Mouse (Mus musculus) mouse trophoblast stem cell (cell line): ENCODE measurements around the gene Wbp4.

Source experiments
- in situ Hi-C, 2 experiments: fragments of 300-500 bp; cut with MseI, MboI; formaldehyde crosslinking; loops; 2 replicates in 1 of 2; 3 replicates in 1 of 2; pipeline ENCODE4 v1.15.1; 2025

Gene Wbp4

DNA sequence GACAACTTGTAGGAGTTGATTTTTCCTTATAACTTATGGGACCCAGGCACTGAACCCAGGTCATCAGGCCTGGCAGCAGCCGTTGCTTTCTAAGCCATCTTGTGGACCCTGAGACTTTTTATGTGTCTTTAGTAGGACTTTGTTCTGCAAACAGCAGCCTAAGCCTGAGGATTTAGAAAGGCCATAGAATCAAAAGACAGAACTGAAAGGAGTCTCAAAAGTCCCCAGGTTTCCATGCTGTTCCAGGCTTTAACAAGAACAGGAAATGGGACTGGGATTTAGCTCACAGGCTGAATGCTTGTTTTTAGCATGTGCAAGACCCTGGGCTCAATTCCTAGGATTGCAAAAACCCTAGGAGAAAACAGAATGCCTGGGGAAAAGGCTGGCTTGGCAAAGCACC lies 26.5 kb upstream of the Wbp4 start:
- in situ Hi-C loops, result no loop called here

DNA sequence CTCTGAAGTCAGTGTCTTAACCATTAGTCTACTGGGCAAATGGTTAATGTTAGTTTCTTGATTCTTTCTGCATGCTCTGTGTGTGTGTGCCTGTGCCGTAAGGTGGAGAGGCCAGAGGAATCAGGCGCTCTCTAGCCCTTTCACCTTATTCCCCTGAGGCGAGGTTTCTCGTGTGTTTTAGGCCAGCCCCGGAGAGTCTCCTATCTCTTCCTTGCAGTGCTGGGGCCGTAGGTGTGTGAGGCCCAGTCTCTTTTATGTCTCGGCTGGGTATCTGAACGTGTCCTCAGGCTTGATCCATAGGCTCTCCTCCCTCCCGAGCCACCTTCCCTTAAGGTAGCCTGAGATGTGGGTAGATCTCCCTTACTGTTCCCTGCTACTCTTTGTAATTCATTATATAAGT lies 24.9 kb upstream of the Wbp4 start:
- in situ Hi-C loops, result no loop called here

DNA sequence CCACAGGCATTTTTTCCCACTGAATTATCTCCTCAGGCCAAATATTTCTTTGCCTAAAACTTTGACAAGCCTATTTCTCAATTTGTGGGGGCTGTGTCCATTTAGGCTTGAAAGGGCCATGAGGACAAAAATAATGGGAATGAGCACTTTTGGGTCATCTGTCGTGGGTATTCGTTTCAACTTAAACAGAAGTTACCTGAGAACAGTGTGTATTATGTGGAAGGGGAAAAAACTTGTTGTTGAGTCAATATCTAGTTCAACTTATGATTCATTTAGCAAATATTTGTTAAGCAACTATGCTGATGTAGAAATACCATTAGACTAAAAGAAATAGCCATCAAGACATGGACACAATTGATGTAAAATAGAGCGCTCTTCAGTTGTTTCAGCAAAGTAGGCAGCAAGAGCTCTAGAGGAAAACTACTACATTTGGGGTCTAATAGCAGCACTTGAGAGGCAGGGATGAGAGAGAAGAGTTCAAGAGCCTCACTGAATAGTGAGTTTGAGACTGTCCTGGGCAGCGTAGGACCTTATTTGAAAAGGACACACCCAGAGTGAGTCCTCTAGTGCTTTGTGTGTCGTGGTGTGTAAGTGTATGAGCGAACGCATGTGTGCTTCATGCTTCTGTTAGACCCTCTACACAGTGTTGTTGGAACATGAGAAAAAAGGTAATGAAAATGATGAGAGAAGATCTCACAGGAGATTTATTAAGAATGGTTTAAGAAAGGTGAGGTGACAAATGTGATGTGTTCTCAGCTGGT lies 23.1 kb upstream of the Wbp4 start:
- in situ Hi-C loops, result no loop called here

DNA sequence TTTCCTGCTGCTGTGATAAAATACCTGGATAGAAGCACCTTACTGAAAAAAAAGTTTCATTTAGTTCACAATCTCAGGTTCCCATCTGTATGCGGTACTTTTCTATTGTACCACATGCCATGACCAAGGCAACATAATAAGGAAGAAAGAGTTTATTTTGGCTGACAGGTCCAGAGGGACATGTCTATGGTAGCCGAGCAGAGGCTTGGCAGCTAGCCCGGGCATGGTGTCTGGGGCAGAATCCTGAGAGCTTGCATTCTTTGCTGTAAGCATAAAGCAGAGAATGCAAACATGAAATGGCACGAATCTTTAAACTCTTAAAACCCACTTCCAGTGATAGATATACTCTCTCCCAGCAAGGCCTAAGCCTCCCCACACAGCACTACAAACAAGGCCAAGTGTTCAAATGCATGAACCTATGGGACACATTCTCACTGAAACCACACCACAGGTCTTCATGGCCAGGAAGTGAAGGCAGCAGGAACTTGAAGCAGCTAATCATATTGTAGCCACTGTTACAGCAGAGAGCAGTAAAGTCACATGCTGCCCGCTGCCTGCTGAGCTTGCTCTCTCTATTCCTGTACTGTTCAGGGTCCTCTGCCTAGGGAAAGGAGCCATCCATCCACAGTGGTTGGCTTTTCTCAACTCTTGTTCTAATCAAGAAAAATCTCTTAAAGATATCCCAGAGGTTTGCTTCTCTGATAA lies 22.2 kb upstream of the Wbp4 start:
- in situ Hi-C loops, result no loop called here

DNA sequence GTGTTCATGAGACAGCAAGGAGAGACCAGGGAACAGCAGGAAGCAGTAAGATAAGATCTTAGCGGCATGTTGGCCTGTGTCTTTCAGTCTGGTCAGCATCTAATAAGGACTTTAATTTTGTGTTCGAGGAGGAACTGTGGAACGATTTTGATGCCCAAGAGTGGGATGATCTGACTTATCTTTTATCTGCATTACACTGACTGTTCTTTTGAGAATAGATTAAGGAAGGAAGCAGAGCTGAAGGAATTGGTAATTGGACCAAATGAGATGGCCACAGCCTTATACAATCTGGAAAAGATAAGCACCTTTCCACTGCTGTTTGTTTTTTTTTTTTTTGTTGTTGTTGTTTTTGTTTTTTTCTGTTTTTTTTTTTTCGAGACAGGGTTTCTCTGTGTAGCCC lies 19.4 kb upstream of the Wbp4 start:
- in situ Hi-C loops, result no loop called here

DNA sequence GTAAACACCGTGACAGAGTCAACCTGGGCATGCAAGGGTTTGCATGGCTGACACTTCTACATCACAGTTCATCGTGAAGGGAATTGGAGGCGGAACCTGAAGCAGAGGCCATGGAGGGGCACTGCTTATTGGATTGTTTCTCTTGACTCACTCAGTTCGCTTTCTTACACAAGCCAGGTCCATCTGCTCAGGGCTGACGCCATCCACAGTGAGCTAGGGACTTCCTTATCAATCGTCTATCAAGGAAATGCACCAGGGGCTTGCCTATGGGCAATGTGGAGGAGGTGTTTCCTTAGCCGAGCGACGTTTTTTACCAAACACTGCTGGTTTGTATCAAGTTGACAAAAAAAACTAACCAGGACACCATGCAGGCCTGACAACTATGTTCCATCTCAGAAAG lies 18.0 kb upstream of the Wbp4 start:
- in situ Hi-C loops, result no loop called here

DNA sequence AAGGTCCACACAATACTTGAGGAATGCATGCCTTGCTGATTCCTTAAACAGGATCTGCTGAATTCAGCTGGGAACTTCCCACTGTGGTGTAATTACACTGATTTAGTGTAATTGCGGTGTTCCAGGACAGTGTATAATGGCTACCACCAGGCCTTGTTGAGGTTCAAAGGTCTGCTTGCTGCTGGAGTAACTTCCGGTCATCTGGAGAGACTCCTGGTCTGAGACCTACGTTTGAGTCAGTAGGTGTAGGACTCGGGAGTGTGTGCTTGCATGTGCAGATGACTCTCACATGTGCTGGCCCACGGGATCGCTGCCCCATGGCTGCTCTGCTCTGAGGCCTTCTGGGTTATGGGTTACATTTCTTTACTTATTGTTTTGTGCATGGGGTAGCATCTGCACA lies 13.0 kb upstream of the Wbp4 start:
- in situ Hi-C loops, result no loop called here

DNA sequence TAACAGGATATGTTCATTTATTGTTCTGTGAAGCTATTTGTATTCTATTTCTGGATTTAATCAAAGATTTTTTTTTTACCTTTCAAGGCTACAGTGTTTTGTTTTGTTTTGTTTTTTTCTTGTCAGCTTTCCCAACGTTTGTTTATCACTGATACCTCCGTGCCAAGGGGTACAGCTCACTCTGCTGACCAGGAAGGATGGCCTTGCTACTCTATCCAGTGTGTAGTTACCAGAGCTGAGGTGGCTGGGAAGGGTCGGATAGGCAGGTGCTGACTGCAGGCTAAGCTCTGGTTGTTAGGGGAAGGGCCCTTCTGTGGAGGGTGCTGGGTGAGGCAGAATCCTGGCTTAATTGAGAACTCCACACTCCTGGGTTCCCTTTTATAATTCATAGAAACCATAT lies 8.9 kb upstream of the Wbp4 start:
- in situ Hi-C loops, result no loop called here

DNA sequence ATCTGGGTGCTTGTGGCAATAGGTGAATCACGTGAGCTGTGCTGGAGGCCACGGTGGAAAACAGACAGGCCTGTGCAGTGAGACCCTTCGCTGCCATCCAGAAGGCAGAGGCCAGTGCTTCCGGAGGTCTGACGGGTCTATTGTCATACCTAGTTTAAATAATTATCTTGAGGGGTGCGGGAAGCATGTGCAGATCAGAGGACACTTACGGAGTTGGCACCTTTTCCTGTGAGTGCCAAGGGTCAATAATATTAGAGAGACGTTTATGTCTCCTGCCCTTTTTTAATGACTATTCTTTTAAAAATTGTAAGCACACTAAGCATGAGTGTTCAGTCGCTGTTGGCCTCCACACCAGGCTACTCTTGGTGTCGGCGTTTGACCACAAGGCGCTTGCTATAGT lies 7.8 kb upstream of the Wbp4 start:
- in situ Hi-C loops, result no loop called here

DNA sequence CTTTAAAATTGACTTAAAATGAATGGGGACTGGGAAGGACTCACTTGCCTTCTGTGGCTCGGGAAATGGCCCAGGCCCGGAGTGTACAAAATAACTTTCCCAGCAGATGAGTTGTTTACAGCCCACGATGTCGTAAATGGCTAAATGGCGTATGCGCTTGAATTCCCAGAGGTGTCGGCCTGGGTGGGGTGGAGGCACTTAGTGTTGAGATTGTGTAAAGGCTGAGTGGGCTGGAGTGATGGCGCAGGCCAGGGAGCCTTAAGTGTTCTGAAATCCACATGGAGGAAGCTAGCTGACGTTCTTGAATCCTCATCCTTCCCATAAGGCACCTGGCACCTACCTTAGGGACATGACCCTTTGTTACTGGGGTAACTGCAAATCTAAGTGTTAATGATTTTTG lies 7.2 kb upstream of the Wbp4 start:
- in situ Hi-C loops, result no loop called here

DNA sequence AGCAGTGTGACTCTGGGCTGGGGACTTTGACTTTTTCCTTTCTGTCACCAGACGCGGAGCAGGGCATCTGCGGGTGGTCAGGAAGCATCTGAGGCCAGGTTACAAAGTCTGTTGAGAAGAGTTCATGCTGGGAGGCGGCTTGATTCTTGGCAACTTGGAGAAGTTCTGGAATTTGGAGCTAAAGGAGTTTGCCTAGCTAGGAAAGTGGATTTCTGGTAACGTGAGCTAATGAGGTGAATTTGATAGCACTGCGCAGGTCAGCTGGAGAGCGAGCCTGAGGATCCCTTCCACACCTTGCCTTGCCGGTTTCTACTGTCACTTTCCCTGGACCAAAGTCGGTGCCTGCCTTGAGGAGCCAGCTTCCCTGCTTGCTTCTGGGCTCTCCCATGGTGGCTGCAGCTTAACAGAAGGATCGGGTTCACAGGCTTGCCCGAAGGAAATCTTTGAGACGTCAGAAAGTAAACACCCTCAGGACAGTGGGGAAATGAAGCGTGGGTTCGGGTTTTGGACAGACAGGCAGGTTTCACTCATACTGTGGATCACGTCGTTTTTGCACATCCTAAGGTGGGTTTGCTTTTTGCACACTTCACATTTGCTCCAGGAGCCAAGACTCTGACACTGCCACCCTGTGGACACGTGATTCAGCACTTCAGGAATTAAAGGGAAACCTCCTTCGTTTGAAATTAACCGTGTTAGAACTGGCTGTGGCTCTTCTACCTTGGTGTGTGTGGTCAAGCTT lies 5.8 kb upstream of the Wbp4 start:
- in situ Hi-C loops, result no loop called here

DNA sequence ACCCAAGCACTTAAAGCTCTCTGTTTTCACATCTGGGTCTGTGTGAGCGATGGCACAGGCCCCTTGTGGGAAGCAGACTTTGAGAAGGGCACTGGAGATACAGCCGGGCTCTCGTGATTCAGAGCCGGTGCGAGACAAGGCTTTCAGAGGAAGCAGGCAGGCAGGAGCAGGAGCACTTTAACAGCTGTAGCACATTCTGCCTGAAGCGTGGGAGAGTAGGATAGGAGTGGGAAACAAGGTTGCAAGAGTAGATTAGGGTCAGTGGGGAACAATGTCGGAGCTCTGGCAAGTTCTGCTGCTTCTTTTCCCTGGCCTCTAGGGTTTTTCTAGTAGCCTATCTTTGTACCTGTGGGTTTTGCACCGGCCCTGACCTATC lies 5.3 kb upstream of the Wbp4 start:
- in situ Hi-C loops, result no loop called here

DNA sequence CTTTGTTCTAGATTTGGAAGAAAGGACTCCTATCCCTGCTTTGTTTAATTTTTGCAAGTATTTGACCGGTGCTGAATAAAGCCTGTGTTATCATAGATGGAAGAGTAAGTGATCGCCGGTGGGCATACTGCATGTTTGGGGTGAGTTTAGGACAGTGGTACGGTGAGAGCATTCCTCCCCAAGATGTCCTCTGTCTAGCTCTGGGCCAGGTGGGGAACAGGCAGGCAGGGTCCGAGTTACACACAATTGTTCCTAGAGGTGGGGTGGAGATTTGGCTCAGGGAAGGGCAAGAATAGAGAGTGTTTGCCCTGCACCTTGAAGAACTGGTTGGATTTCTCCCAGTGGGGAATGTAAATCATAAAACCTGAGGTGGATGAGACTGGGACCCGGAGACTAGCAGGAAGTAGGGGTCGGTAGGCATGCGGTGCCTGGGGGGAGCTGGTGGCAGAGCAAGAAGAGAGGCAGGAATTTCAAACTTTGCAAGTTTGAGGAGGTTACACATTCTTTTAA lies 2.3 kb upstream of the Wbp4 start:
- in situ Hi-C loops, result no loop called here

DNA sequence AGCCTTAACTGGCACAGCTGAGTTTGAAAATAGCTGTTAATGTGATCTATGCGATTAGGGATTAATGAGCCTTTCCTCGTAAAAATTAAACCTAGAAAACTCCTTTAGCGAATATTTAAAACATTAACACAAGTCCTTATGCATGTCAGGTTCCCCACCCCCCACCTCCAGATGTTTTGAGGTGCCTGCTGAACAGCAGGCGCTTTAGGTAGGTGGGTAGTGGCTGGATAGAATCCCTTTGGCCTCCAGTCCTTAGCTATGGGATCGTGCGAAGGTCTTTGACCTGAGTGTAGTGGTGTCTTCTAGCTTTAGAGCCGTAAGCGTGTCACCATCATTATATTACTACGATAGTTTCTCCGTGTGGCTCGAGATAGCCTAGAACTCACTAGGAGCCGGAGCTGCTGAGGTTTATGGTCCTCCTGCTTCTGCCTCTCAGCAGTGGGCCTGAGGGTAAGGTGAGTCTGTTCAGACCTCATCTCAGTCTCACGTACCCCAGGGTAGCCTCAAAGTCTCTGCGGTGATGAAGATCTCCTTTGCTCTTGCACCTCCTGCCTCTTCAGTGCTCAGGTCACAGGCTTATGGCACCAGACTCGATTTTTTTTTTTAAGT lies 1.5 kb upstream of the Wbp4 start:
- in situ Hi-C loops, result no loop called here

DNA sequence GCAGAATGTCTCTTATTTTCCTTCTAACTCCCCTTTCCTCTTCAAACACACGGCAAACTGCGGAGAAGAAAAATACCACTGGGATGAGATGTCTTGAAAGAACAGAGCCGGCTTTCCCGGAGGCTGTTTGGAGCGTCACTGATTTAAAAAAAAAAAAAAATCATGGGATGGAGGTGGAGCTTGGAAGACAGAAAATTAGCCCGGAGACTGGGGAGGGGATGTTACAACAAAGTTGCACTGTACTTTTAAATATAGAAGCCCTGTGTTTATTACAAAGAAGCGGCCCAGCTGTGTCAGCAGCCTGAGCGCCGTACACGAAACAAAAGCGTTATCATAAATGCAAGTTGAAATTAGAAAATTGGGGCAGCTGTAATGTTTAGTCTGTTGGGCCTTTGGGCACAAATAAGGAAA lies 936 bp upstream of the Wbp4 start:
- in situ Hi-C loops, result no loop called here

DNA sequence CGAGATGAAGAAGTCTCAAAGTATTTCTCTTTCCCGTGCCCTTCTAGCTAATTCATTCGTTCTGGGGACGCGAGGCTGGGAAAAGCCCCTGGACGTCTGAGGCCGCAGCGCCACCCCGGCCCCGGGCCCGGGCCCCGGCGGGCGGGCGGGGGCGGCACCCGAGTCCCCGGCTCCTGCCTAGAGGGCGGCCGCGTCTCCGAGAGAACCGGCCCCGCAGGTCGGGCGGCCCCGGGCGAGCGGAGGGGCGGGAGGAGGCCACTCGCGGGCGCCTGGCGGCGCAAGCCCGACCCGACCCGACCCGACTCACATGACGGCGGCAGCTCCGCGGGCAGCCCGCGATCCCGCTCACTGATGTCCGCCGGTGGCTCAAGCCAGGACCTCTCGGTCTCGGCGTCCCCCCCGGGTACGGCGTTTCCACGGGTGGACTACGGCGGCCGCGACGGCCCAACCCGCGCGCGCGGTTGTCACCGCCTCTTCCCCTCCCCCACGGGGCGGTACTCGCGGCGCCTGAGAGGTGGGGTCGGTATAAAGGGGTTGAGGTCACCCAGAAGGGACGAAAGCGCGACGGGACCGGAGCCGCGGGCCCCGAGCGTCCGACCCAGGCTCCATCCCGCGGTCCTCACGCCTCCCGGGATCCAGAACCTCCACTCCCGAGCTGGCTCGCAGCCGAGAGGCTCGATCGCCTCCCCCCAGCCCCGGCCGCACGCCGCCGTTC lies 539 bp downstream of the Wbp4 start, which contains the start of gene Elf1:
Gene Elf1 (plus strand): TSS at position 571 of the 715 bp plus-strand sequence.
- in situ Hi-C loops, result no loop called here

DNA sequence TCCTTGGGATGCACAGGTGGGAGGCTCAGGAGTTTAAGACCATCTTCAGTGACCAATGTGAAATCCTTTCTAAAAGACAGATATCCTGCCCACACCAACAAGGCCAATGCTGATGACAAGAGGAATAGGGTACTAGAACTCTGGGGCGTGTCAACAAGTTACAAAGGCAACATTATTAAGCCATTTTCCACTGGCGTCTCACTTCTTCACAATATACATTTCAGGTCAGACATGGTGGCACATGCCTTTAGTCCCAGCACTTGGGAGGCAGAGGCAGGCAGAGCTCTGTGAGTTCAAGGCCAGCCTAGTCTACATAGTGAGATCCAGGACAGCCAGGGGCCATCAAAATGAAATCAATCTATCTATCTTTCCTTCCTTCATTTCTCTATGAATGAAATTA lies 7.9 kb downstream of the Wbp4 start:
- in situ Hi-C loops, result no loop called here

DNA sequence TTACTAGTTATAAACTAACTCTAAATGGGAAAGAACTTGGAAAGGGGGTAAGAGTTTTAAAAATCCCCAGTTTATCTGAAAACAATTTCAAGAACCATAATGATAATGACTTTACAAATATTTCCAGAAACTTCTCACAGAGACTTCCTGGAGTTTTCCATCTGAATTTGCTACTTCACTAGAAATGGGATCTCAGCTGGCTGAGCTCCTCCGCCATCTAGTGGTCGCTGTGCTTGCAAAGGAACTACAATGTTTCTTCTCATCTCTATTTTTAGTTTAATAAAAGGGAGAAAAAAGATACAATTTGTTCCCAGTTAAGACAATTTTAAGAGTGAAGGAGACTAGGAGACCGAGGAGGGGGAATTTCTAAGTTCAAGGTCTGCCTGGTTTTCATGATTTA lies 13.7 kb downstream of the Wbp4 start:
- in situ Hi-C loops, result loop anchor here in 1 of 2 experiments (5.0 kb wide), 1 partner anchor 70 kb away; the partner anchor contains the start of gene Mtrf1

DNA sequence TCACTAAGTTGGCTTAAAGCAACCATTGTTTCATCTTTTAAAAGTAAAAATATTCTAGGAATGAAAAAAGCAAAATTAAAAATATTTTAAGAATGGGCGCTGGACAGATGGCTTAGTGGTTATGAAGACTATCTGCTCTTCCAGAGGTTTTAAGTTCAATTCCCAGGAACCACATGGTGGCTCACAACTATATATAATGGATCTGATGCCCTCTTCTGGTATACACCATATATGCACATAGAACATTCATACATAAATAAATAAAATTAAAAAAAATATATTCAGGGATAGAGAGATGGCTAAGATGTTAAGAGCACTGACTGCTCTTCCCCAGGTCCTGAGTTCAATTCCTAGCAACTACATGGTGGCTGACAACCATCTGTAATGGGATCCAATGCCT lies 15.7 kb downstream of the Wbp4 start:
- in situ Hi-C loops, result loop anchor here in 1 of 2 experiments (5.0 kb wide), 1 partner anchor 68 kb away; the partner anchor contains the start of gene Mtrf1

DNA sequence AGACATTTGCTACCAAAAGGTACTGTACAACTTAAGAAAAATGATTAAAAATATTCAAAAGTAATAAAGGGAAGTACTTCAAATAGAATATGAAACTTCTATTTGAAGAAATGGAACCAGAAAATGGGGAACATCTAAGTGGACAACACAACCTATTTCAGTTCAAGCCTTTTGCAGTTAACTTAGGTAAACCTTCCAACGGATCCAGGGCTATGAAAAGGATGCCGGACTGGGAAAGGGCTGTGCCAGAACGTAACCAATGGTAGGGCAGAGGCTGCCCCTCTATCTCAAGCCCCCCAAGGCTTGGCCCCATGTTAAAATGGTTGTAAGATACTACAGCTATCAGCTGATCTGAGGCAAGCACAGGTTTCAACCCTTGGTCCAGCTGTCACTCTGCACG lies 20.3 kb downstream of the Wbp4 start:
- in situ Hi-C loops, result no loop called here

DNA sequence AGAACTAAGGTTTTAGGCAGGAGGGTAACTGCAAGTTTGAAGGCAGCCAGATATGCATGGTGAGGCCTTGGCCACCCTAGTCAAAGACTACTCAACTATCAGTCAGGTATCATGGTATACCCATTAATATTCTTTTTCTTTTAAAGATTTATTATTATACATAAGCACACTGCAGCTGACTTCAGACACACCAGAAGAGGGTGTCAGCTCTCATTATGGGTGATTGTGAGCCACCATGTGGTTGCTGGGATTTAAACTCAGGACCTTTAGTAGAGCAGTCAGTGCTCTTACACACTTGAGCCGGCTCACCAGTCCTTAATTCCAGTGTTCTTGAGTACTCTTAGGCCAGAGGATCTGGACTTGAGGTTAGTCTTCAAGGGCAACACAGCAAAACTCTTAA lies 20.9 kb downstream of the Wbp4 start:
- in situ Hi-C loops, result no loop called here
